ENCODE assay signal across 15 mouse cellular contexts in genomic region chr10:128401056-128401455, GRCm38 (mm10). TPM values are rescaled to one million over a fixed set of nuclear protein-coding genes. Genes with fewer than 3 reads are reported as not detected.
A peak's percentile ranks its signal among the peaks of the same experiment; 100 is the strongest.
DNase-seq lines count a peak whose midpoint lies in the region; ATAC-seq lines count a peak whose summit lies in the region.
"Had no signal": no experiment of that assay in that cellular context is flagged by ENCODE, and none has a peak within 500 bp of the region (broad histone marks: within the 10 kb centered on the region; RNA-seq: fewer than 3 reads in every experiment).

Gene Slc39a5, minus strand, starts transcription at chr10:128401229.

- peaks cover 13% of the 10 kb centered on the region for H3K4me1 ChIP-seq in midbrain, embryonic 12.5 days
- no peaks in the 10 kb centered on the region for H3K4me1 ChIP-seq in midbrain, embryonic 15.5 days
- peaks cover 6% of the 10 kb centered on the region for H3K4me1 ChIP-seq in stomach, embryonic 16.5 days (ENCODE audit: control insufficient read depth, insufficient read depth, low read length)
- H3K4me1 ChIP-seq: embryonic facial prominence, embryonic 15.5 days had no signal

- intact Hi-C loops in gastrocnemius, postnatal 36 days (cut with DNase I): no loop called here

- H3K9me3 ChIP-seq in midbrain, embryonic 12.5 days: no peaks in the 10 kb centered on the region
- no peaks in the 10 kb centered on the region for H3K9me3 ChIP-seq in midbrain, embryonic 15.5 days
- H3K9me3 ChIP-seq in stomach, embryonic 16.5 days (replicated peaks; ENCODE audit: control insufficient read depth, low read length): no peaks in the 10 kb centered on the region
- H3K9me3 ChIP-seq: embryonic facial prominence, embryonic 15.5 days had no signal

- H3K9ac ChIP-seq in midbrain, embryonic 12.5 days (replicated peaks): no peak within 1 kb of the TSS
- H3K9ac ChIP-seq in midbrain, embryonic 15.5 days: no peak within 1 kb of the TSS
- peak within 1 kb of the TSS; percentile 14; the same call in 1 of the 2 replicates for H3K9ac ChIP-seq in stomach, embryonic 16.5 days (ENCODE audit: low read length)
- H3K9ac ChIP-seq: embryonic facial prominence, embryonic 15.5 days had no signal

- H3K4me3 ChIP-seq in midbrain, embryonic 12.5 days: no peak within 1 kb of the TSS
- H3K4me3 ChIP-seq in midbrain, embryonic 15.5 days: no peak within 1 kb of the TSS
- peak within 1 kb of the TSS; percentile 12 for H3K4me3 ChIP-seq in stomach, embryonic 16.5 days (replicated peaks; ENCODE audit: low read length)
- H3K4me3 ChIP-seq: embryonic facial prominence, embryonic 15.5 days had no signal

- peak; percentile 47 for DNase-seq in kidney, adult 11 months
- DNase-seq in kidney, postnatal 36 days: peak; percentile 64 to 75
- DNase-seq in gastrocnemius, postnatal 36 days: no peak
- no peak for DNase-seq in c-Kit-positive CD71-positive TER-119-positive erythroid progenitor cells, embryonic 14.5 days (ENCODE audit: low spot score)
- no peak for DNase-seq in spleen, postnatal 10 days (ENCODE audit: low spot score in 2 of 2)
- DNase-seq: cerebellum, adult 9-10 months; heart, adult 18-20 months; heart, postnatal 36 days had no signal

- H3K27me3 ChIP-seq in midbrain, embryonic 12.5 days: no peaks in the 10 kb centered on the region
- H3K27me3 ChIP-seq in midbrain, embryonic 15.5 days (replicated peaks): no peaks in the 10 kb centered on the region
- H3K27me3 ChIP-seq in stomach, embryonic 16.5 days (ENCODE audit: control insufficient read depth, insufficient read depth, low read length): no peaks in the 10 kb centered on the region
- H3K27me3 ChIP-seq: CH12.LX; embryonic facial prominence, embryonic 15.5 days had no signal

- 0 out of 2 replicates have a peak within 1 kb of the TSS, but pooled peaks have one; percentile 6 for H3K27ac ChIP-seq in midbrain, embryonic 12.5 days (replicated peaks)
- H3K27ac ChIP-seq in midbrain, embryonic 15.5 days: no peak within 1 kb of the TSS
- peak within 1 kb of the TSS; percentile 22; the same call in 1 of the 2 replicates for H3K27ac ChIP-seq in stomach, embryonic 16.5 days (ENCODE audit: low read length)
- H3K27ac ChIP-seq: embryonic facial prominence, embryonic 15.5 days had no signal

- WGBS in midbrain, embryonic 12.5 days: 26% methylated on average over 2 of the region's 2 CpGs
- 13% methylated on average over 2 of the region's 2 CpGs for WGBS in midbrain, embryonic 15.5 days
- 32% methylated on average over 2 of the region's 2 CpGs for WGBS in stomach, embryonic 16.5 days

- ATAC-seq in midbrain, embryonic 12.5 days (ENCODE audit: low FRiP score, low read depth): no peak
- ATAC-seq in midbrain, embryonic 15.5 days (replicated peaks): no peak
- no peak for ATAC-seq in stomach, embryonic 16.5 days (ENCODE audit: insufficient read depth, low FRiP score)
- ATAC-seq: midbrain, embryonic 16.5 days had no signal

- H3K4me2 ChIP-seq in midbrain, embryonic 12.5 days (replicated peaks): no peak within 1 kb of the TSS
- H3K4me2 ChIP-seq in midbrain, embryonic 15.5 days: no peak within 1 kb of the TSS
- peak within 1 kb of the TSS; percentile 25; the same call in 1 of the 2 replicates for H3K4me2 ChIP-seq in stomach, embryonic 16.5 days (ENCODE audit: low read depth, low read length)
- H3K4me2 ChIP-seq: embryonic facial prominence, embryonic 15.5 days had no signal

- H3K36me3 ChIP-seq in midbrain, embryonic 12.5 days: peaks cover 24% of the 10 kb centered on the region
- peaks cover 4% of the 10 kb centered on the region; the same call in 1 of the 2 replicates for H3K36me3 ChIP-seq in midbrain, embryonic 15.5 days (replicated peaks)
- no peaks in the 10 kb centered on the region for H3K36me3 ChIP-seq in stomach, embryonic 16.5 days (ENCODE audit: control insufficient read depth, insufficient read depth, low read length)

RNA-seq across cellular contexts. Expression of gene Slc39a5, which starts in this region (rescaled TPM):
- not detected in 2 replicates for polyA plus RNA-seq in midbrain, embryonic 12.5 days (2016; fragmentation: Nextera tagmentation; extraction: Ambion mirVana)
- polyA plus RNA-seq in midbrain, embryonic 15.5 days (2015; fragmentation: Nextera tagmentation; extraction: Ambion mirVana): not detected in 2 replicates
- 28.7 and 32.9 TPM in 2 replicates for polyA plus RNA-seq in stomach, embryonic 16.5 days (2015; fragmentation: Nextera tagmentation; extraction: Ambion mirVana)
- total RNA-seq in gastrocnemius, postnatal 36 days (2021): not detected
- total RNA-seq: CH12.LX; heart, adult 18-20 months; heart, postnatal 36 days had no signal
- polyA plus RNA-seq: lung, postnatal 0 days; midbrain, embryonic 16.5 days had no signal

Comparison
In these comparisons a context has a peak if more than half of its experiments do, and no peak if none do; other contexts are left out.
1. RNA of gene Slc39a5 (polyA plus RNA-seq): 28.7 to 32.9 TPM in stomach, embryonic 16.5 days; not detected in midbrain, embryonic 12.5 days and not detected in midbrain, embryonic 15.5 days; every median in the first group is over 10 times any median in the second.
2. DNase-seq: peak in kidney, adult 11 months (single experiment) and kidney, postnatal 36 days (2 of 2); none in gastrocnemius, postnatal 36 days (0 of 2), c-Kit-positive CD71-positive TER-119-positive erythroid progenitor cells, embryonic 14.5 days (single experiment) and spleen, postnatal 10 days (0 of 2).